Mouse (Mus musculus): ENCODE measurements around the gene Hps6. TPM values are rescaled to one million over a fixed set of nuclear protein-coding genes. Genes with fewer than 3 reads are reported as not detected.
A peak's percentile ranks its signal among the peaks of the same experiment; 100 is the strongest.

Gene Hps6
- polyA plus RNA-seq, 1 experiment from 2014 or later, result 5.3 TPM

- no peak for TF ChIP-seq CTCF (IDR thresholded peaks at IDR 0.05; ENCODE audit: low read depth)
- Histone ChIP-seq H3K9me3 (ENCODE audit: control insufficient read depth) (no peaks in the 10 kb centered on the region), H3K36me3 (ENCODE audit: control insufficient read depth, insufficient read depth) (0 out of 2 replicates have a peak, but pooled peaks cover 5% of the 10 kb centered on the region), H3K27me3 (replicated peaks; ENCODE audit: control insufficient read depth, insufficient read depth, low read length) (no peaks in the 10 kb centered on the region), H3K4me3 (ENCODE audit: low read depth, low read length) (no peak overlapping the region), H3K4me2 (replicated peaks; ENCODE audit: low read depth) (no peak overlapping the region), H3K9ac (ENCODE audit: low read depth, low read length) (no peak overlapping the region), H3K27ac (ENCODE audit: low read depth, low read length) (no peak overlapping the region), H3K4me1 (replicated peaks; ENCODE audit: control insufficient read depth, insufficient read depth, low read length) (peaks cover 9% of the 10 kb centered on the region; the same call in 1 of the 2 replicates)
- WGBS, result 81% methylated on average over 9 of the region's 9 CpGs
- no peak for ATAC-seq
Observed at GRCm38 (mm10) chr19:46002279-46002678, 1.0 kb upstream of the Hps6 start.

GRCm38 (mm10) chr19:46004814-46005466, 1.6 kb downstream of the Hps6 start:
- H3K27me3 ChIP-seq (replicated peaks; ENCODE audit: control insufficient read depth, insufficient read depth, low read length), result no peaks in the 10 kb centered on the region
- no peak for TF ChIP-seq CTCF (IDR thresholded peaks at IDR 0.05; ENCODE audit: low read depth)
- ATAC-seq, result no peak
- H3K4me2 ChIP-seq (replicated peaks; ENCODE audit: low read depth), result peak overlapping the region; percentile 100; the same call in 1 of the 2 replicates
- peaks cover 7% of the 10 kb centered on the region; the same call in 1 of the 2 replicates for H3K4me1 ChIP-seq (replicated peaks; ENCODE audit: control insufficient read depth, insufficient read depth, low read length)
- H3K4me3 ChIP-seq (ENCODE audit: low read depth, low read length), result no peak overlapping the region
- 0 out of 2 replicates have a peak, but pooled peaks cover 13% of the 10 kb centered on the region for H3K36me3 ChIP-seq (ENCODE audit: control insufficient read depth, insufficient read depth)
- H3K9me3 ChIP-seq (ENCODE audit: control insufficient read depth), result no peaks in the 10 kb centered on the region
- H3K27ac ChIP-seq (ENCODE audit: low read depth, low read length), result no peak overlapping the region
- 85% methylated on average over 17 of the region's 17 CpGs for WGBS
- no peak overlapping the region for H3K9ac ChIP-seq (ENCODE audit: low read depth, low read length)

GRCm38 (mm10) chr19:46005680-46006079, 2.4 kb downstream of the Hps6 start:
- H3K9me3 ChIP-seq (ENCODE audit: control insufficient read depth), result no peaks in the 10 kb centered on the region
- no peak overlapping the region for H3K27ac ChIP-seq (ENCODE audit: low read depth, low read length)
- H3K9ac ChIP-seq (ENCODE audit: low read depth, low read length), result no peak overlapping the region
- H3K4me1 ChIP-seq (replicated peaks; ENCODE audit: control insufficient read depth, insufficient read depth, low read length), result peaks cover 7% of the 10 kb centered on the region; the same call in 1 of the 2 replicates
- no peak overlapping the region for H3K4me3 ChIP-seq (ENCODE audit: low read depth, low read length)
- no peak for ATAC-seq
- H3K4me2 ChIP-seq (replicated peaks; ENCODE audit: low read depth), result no peak overlapping the region
- TF ChIP-seq CTCF (IDR thresholded peaks at IDR 0.05; ENCODE audit: low read depth), result no peak
- H3K36me3 ChIP-seq (ENCODE audit: control insufficient read depth, insufficient read depth), result 0 out of 2 replicates have a peak, but pooled peaks cover 13% of the 10 kb centered on the region
- no peaks in the 10 kb centered on the region for H3K27me3 ChIP-seq (replicated peaks; ENCODE audit: control insufficient read depth, insufficient read depth, low read length)
- 88% methylated on average over 7 of the region's 7 CpGs for WGBS

GRCm38 (mm10) chr19:46014572-46015178, 11.4 kb downstream of the Hps6 start:
- WGBS, result 33% methylated on average over 12 of the region's 12 CpGs
- peak; percentile 75 for ATAC-seq
- no peak overlapping the region for H3K27ac ChIP-seq (ENCODE audit: low read depth, low read length)

GRCm38 (mm10) chr19:46016023-46016422, 12.7 kb downstream of the Hps6 start:
- Histone ChIP-seq H3K4me3 (ENCODE audit: low read depth, low read length) (no peak overlapping the region), H3K4me2 (replicated peaks; ENCODE audit: low read depth) (no peak overlapping the region), H3K4me1 (replicated peaks; ENCODE audit: control insufficient read depth, insufficient read depth, low read length) (no peaks in the 10 kb centered on the region), H3K27ac (ENCODE audit: low read depth, low read length) (no peak overlapping the region), H3K36me3 (ENCODE audit: control insufficient read depth, insufficient read depth) (no peaks in the 10 kb centered on the region), H3K9me3 (ENCODE audit: control insufficient read depth) (no peaks in the 10 kb centered on the region), H3K27me3 (replicated peaks; ENCODE audit: control insufficient read depth, insufficient read depth, low read length) (no peaks in the 10 kb centered on the region), H3K9ac (ENCODE audit: low read depth, low read length) (no peak overlapping the region)
- no peak for TF ChIP-seq CTCF (IDR thresholded peaks at IDR 0.05; ENCODE audit: low read depth)
- WGBS, result 84% methylated on average over 2 of the region's 2 CpGs
- no peak for ATAC-seq

More at GRCm38 (mm10) chr19:46014572-46015178, 11.4 kb downstream of the Hps6 start:
- Histone ChIP-seq H3K36me3 (ENCODE audit: control insufficient read depth, insufficient read depth) (no peaks in the 10 kb centered on the region), H3K9me3 (ENCODE audit: control insufficient read depth) (no peaks in the 10 kb centered on the region), H3K4me2 (replicated peaks; ENCODE audit: low read depth) (no peak overlapping the region), H3K4me1 (replicated peaks; ENCODE audit: control insufficient read depth, insufficient read depth, low read length) (no peaks in the 10 kb centered on the region), H3K9ac (ENCODE audit: low read depth, low read length) (no peak overlapping the region), H3K4me3 (ENCODE audit: low read depth, low read length) (no peak overlapping the region), H3K27me3 (replicated peaks; ENCODE audit: control insufficient read depth, insufficient read depth, low read length) (no peaks in the 10 kb centered on the region)
- TF ChIP-seq CTCF (IDR thresholded peaks at IDR 0.05; ENCODE audit: low read depth), result peak; percentile 99

- 35% methylated on average over 6 of the region's 6 CpGs for WGBS
- Histone ChIP-seq H3K9me3 (ENCODE audit: control insufficient read depth) (no peaks in the 10 kb centered on the region), H3K27ac (ENCODE audit: low read depth, low read length) (no peak overlapping the region)
Observed at GRCm38 (mm10) chr19:46024959-46025358, 21.7 kb downstream of the Hps6 start.

More at GRCm38 (mm10) chr19:46024959-46025358, 21.7 kb downstream of the Hps6 start:
- no peak for TF ChIP-seq CTCF (IDR thresholded peaks at IDR 0.05; ENCODE audit: low read depth)
- H3K36me3 ChIP-seq (ENCODE audit: control insufficient read depth, insufficient read depth), result no peaks in the 10 kb centered on the region
- ATAC-seq, result peak; percentile 86
- H3K27me3 ChIP-seq (replicated peaks; ENCODE audit: control insufficient read depth, insufficient read depth, low read length), result no peaks in the 10 kb centered on the region
- H3K4me1 ChIP-seq (replicated peaks; ENCODE audit: control insufficient read depth, insufficient read depth, low read length), result peaks cover 2% of the 10 kb centered on the region; the same call in 1 of the 2 replicates
- no peak overlapping the region for H3K9ac ChIP-seq (ENCODE audit: low read depth, low read length)
- H3K4me3 ChIP-seq (ENCODE audit: low read depth, low read length), result no peak overlapping the region
- H3K4me2 ChIP-seq (replicated peaks; ENCODE audit: low read depth), result no peak overlapping the region

Measured in intestine, postnatal 0 days (tissue).